Mouse (Mus musculus) monocyte, adult 5-6 weeks (primary cell): Measurements from ENCODE around the gene Usmg5. TPM values are rescaled to one million over a fixed set of nuclear protein-coding genes. Genes with fewer than 3 reads are reported as not detected.
A peak's percentile ranks its signal among the peaks of the same experiment; 100 is the strongest.

Experiments used
- ATAC-seq: fragments of 153-309, 156-312 bp; replicated peaks from 2 replicates; pipeline ENCODE4 v1.8.0; 2017; ENCODE audit warnings: mild to moderate bottlenecking; ENCODE audit not compliant: low TSS enrichment, insufficient number of reproducible peaks, severe bottlenecking, poor library complexity, low FRiP score
- total RNA-seq: library from RNA; stranded (forward); fragments of 200-1000, 200-491, 200-594 nt; gene quantifications from 3 replicates; pipeline ENCODE4 v1.2.3, GENCODE M21; 2017

Gene Usmg5
- total RNA-seq, 1 experiment from 2014 or later: 231 TPM

DNA sequence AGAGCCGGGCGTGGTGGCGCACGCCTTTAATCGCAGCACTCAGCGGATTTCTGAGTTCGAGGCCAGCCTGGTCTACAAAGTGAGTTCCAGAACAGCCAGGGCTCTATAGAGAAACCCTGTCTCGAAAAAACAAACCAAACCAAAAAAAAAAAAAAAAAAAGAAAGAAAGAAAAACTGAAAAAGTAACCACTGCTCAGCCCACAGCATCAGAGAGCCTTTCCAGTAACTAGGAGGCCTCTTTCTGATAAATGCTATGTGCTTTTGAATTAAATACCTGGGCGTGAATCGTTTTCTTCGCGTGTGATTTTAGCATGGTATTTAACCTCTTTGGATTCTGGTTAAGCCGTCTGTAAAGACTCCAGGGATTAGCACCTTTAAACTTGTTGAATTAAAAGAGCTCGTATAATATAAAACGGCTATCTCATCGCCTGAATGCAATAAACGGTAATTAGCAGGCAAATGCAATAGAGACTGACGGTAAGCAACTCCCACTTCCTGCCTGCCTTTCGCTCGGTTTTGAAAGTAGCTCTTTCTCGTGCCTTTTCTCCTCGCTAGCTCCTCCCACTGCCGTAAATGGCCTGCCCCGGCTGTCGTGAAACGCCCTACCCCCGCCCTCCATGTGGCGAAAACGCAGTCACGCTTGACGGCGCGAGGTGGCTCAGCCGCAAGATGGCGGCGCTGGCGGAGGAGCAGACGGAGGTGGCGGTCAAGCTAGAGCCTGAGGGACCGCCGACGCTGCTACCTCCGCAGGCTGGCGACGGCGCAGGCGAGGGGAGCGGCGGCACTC is 23.2 kb downstream of the Usmg5 start, which contains the start of gene Taf5:
Gene Taf5, plus strand, starts transcription at position 651 of the 787 bp plus-strand sequence.
- ATAC-seq: peak; percentile 97

- ATAC-seq: no peak
Measured at GRCm38 (mm10) chr19:47065860-47066259, 24.6 kb downstream of the Usmg5 start.

- ATAC-seq: no peak
Measured at GRCm38 (mm10) chr19:47057684-47058083, 32.8 kb downstream of the Usmg5 start.

- no peak for ATAC-seq
Measured at GRCm38 (mm10) chr19:47053471-47053870, 37.0 kb downstream of the Usmg5 start.

GRCm38 (mm10) chr19:47052927-47053326 is 37.5 kb downstream of the Usmg5 start:
- no peak for ATAC-seq

- ATAC-seq: peak; percentile 65
Measured at GRCm38 (mm10) chr19:47050271-47051032, 40.0 kb downstream of the Usmg5 start, which contains the start of gene Pcgf6. Pcgf6 (minus strand) TSS chr19:47050906.

GRCm38 (mm10) chr19:47049840-47050239 is 40.6 kb downstream of the Usmg5 start:
- no peak for ATAC-seq

GRCm38 (mm10) chr19:47049061-47049460 is 41.4 kb downstream of the Usmg5 start:
- ATAC-seq: no peak

DNA sequence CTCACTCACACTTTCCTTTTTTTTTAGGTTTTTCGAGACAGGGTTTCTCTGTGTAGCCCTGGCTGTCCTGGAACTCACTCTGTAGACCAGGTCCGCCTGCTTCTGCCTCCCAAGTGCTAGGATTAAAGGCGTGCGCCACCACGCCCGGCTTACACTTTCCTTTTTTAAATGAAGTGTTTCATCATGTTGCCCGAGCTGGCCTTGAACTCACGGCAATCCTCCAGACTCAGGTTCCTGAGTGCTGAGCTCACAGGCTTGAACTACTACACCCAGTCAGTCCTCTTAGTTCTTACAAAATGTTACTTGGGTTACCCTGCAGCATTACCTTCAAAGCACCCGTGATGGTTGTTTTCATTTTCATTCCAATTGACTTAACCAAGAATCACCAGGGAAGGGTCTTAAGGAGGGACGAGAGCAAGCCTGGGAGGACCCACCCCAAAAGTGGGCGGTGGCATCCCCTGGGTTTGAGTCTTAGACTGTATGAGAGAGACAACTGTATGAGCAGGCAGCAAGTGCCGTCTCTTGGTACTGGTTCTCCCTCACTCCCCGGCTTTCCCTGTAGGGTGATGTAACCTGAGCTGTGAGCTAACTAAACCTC is 43.1 kb downstream of the Usmg5 start:
- ATAC-seq: no peak

DNA sequence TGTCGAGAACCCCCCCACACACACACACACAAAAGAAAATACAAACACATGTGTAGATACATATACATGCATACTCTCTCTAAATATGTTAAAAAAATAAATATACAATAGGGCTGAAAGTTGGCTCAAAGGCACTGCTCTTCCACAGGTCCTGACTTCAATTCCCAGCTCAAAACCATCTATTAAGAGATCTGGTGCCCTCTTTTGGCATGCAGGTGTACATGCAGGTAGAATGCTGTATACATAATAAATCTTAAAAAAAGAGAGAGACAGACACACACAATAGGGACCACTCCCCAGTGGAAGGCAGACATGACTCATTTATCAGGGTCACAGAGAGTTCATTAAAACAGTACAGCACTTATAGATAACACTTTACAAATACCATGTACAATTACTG is 44.1 kb downstream of the Usmg5 start:
- no peak for ATAC-seq

DNA sequence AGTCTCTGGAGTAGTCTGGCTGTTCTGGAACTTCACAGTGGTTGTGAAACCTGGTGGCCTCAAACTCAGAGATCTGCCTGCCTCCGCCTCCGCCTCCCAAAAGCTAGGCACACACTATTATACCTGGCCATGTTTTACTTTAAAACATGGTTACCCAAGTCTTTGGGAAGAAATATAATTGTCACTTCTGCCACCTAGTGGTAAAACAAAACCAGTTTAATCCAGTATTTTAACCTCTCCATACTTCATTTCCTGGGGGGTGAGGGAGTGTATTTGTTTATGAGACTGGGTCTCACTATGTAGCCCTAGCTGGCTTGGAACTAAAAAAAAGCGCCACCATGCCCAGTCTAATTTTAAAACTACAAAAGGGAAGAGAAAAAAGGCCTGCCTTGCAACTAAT is 46.8 kb downstream of the Usmg5 start:
- no peak for ATAC-seq

DNA sequence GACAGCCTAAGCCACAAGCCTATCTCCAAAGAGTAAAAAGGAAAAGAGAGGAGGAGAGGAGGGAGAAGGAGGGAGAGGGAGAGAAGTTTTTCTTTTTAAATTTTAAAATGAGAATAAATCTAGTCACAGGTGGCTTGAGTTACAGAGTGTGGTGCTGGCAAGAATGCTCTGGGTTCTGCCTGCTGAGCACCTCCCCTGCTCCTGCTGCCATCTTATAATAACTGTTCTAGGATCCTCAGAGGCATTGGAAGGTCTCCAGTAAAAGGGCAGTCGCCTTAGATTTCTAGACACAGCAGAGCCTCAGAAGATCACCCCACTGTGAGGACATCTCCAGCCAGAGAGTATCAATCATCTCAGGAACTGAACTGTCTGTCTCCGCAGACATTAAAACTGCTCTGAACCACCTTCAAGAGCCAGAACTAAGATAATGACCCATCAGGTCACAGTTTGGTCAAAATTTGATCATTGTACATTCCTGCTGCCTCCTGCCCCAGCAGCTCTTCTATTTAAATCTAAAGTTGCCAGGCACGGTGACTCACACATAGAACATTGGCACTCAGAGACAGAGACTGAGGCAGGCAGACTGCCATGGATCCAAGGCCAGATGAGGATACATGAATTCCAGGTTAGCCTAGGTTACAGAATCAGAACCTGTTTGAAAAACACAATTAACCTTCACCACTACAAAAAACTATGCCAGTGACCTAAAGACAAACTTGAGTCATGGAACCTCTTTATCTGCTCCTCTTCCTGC is 49.5 kb downstream of the Usmg5 start:
- no peak for ATAC-seq

GRCm38 (mm10) chr19:47036596-47036995 is 53.9 kb downstream of the Usmg5 start:
- ATAC-seq: no peak

GRCm38 (mm10) chr19:47034916-47035315 is 55.5 kb downstream of the Usmg5 start:
- ATAC-seq: no peak

Other genes with a start within 250 kb of the Usmg5 start
- not detected in 3 replicates for gene Ina, start 75.9 kb downstream of the Usmg5 start, total RNA-seq
- 45.4 to 63.8 TPM (median 58.6 TPM) in 3 replicates for gene Nt5c2, start 75.5 kb downstream of the Usmg5 start, total RNA-seq
- gene Pcgf6, start 39.7 kb downstream of the Usmg5 start, total RNA-seq: 0.95 to 5.7 TPM (median 1.7 TPM) in 3 replicates
- 15.5 to 23.5 TPM (median 20.1 TPM) in 3 replicates for gene Taf5, start 22.9 kb downstream of the Usmg5 start, total RNA-seq
- 15.6 to 24.0 TPM (median 18.9 TPM) in 3 replicates for gene Pdcd11, start 121 bp upstream of the Usmg5 start, total RNA-seq
- gene Calhm2, start 47.6 kb upstream of the Usmg5 start, total RNA-seq: 28.2 to 57.6 TPM (median 36.5 TPM) in 3 replicates
- not detected in 3 replicates for gene Calhm1, start 53.6 kb upstream of the Usmg5 start, total RNA-seq
- not detected in 3 replicates for gene Calhm3, start 67.1 kb upstream of the Usmg5 start, total RNA-seq
- 0.10 TPM in 1 of 3 replicates, not detected in the others for gene Neurl1a, start 88.2 kb upstream of the Usmg5 start, total RNA-seq